In genomic region chr8:13644155-13644554, GRCm38 (mm10) we compare ENCODE assay signal across 8 mouse cellular contexts. TPM values are rescaled to one million over a fixed set of nuclear protein-coding genes. Genes with fewer than 3 reads are reported as not detected.
DNase-seq lines count a peak whose midpoint lies in the region; ATAC-seq and TF ChIP-seq lines count a peak whose summit lies in the region.

No protein-coding gene starts in this region.

- H3K4me2 ChIP-seq in forebrain, embryonic 12.5 days = no peak overlapping the region
- no peak overlapping the region for H3K4me2 ChIP-seq in liver, embryonic 13.5 days

- no peak overlapping the region for H3K4me3 ChIP-seq in C2C12 (ENCODE audit: insufficient read depth, poor library complexity, severe bottlenecking)
- no peak overlapping the region for H3K4me3 ChIP-seq in forebrain, embryonic 12.5 days (replicated peaks)
- no peak overlapping the region for H3K4me3 ChIP-seq in hindbrain, embryonic 10.5 days
- H3K4me3 ChIP-seq in liver, embryonic 13.5 days (replicated peaks) = no peak overlapping the region

- H3K27ac ChIP-seq in forebrain, embryonic 12.5 days = 0 out of 2 replicates have a peak overlapping the region, but pooled peaks have one; percentile 42
- peak overlapping the region; percentile 75 for H3K27ac ChIP-seq in hindbrain, embryonic 10.5 days
- H3K27ac ChIP-seq in liver, embryonic 13.5 days = peak overlapping the region; percentile 39; the same call in 1 of the 2 replicates

- WGBS in forebrain, embryonic 12.5 days = 13% methylated on average over 6 of the region's 6 CpGs
- WGBS in hindbrain, embryonic 10.5 days = 8% methylated on average over 6 of the region's 6 CpGs
- 35% methylated on average over 6 of the region's 6 CpGs for WGBS in liver, embryonic 13.5 days (ENCODE audit: insufficient replicate concordance)

- peak overlapping the region; percentile 41 for H3ac ChIP-seq in C2C12 (ENCODE audit: control insufficient read depth, insufficient read length, low read depth)

- no peak for ATAC-seq in forebrain, embryonic 12.5 days (ENCODE audit: low FRiP score)
- ATAC-seq in liver, embryonic 13.5 days (ENCODE audit: low read depth) = no peak

- peaks cover 78% of the 10 kb centered on the region for H3K79me3 ChIP-seq in C2C12 (ENCODE audit: low read depth)

- no peak for TF ChIP-seq CTCF in C2C12 (IDR thresholded peaks at IDR 0.05; ENCODE audit: control insufficient read depth, insufficient read depth, insufficient read length)

- peak; percentile 57 to 59 for DNase-seq in cerebellum, adult 18-20 months
- no peak for DNase-seq in cerebellum, adult 11-12 months
- peak; percentile 26 for DNase-seq in hindbrain, embryonic 10.5 days (ENCODE audit: low spot score)
- no peak for DNase-seq in liver, embryonic 13.5 days
- peak; percentile 74 to 80 for DNase-seq in right cerebral cortex, postnatal 10 days (ENCODE audit: low spot score in 2 of 2)
- DNase-seq in thymus, postnatal 14 days = no peak

- H3K4me1 ChIP-seq in forebrain, embryonic 12.5 days = peaks cover 40% of the 10 kb centered on the region
- H3K4me1 ChIP-seq in hindbrain, embryonic 10.5 days (replicated peaks) = peaks cover 63% of the 10 kb centered on the region
- H3K4me1 ChIP-seq in liver, embryonic 13.5 days (replicated peaks) = peaks cover 41% of the 10 kb centered on the region

- H3K9me3 ChIP-seq in forebrain, embryonic 12.5 days = no peaks in the 10 kb centered on the region
- H3K9me3 ChIP-seq in hindbrain, embryonic 10.5 days = no peaks in the 10 kb centered on the region
- no peaks in the 10 kb centered on the region for H3K9me3 ChIP-seq in liver, embryonic 13.5 days (replicated peaks)

- peaks cover 97% of the 10 kb centered on the region for H3K79me2 ChIP-seq in C2C12 (ENCODE audit: control insufficient read depth, insufficient read depth)

- H3K36me3 ChIP-seq in C2C12 (ENCODE audit: control insufficient read depth, insufficient read depth) = peaks cover 21% of the 10 kb centered on the region
- H3K36me3 ChIP-seq in forebrain, embryonic 12.5 days (replicated peaks) = no peaks in the 10 kb centered on the region
- H3K36me3 ChIP-seq in hindbrain, embryonic 10.5 days = no peaks in the 10 kb centered on the region
- H3K36me3 ChIP-seq in liver, embryonic 13.5 days = no peaks in the 10 kb centered on the region

- no peak overlapping the region for H3K9ac ChIP-seq in forebrain, embryonic 12.5 days
- no peak overlapping the region for H3K9ac ChIP-seq in liver, embryonic 13.5 days

- H3K27me3 ChIP-seq in C2C12 (ENCODE audit: control insufficient read depth, insufficient read depth, insufficient read length) = no peaks in the 10 kb centered on the region
- no peaks in the 10 kb centered on the region for H3K27me3 ChIP-seq in forebrain, embryonic 12.5 days
- H3K27me3 ChIP-seq in hindbrain, embryonic 10.5 days (ENCODE audit: insufficient read depth, poor library complexity, severe bottlenecking) = no peaks in the 10 kb centered on the region
- H3K27me3 ChIP-seq in liver, embryonic 13.5 days = no peaks in the 10 kb centered on the region

TF ChIP-seq in C2C12, 6 proteins besides CTCF, POLR2A, EP300 and RAD21:
- TF ChIP-seq FOSL1 (IDR thresholded peaks at IDR 0.05; ENCODE audit: insufficient read depth, low read length, poor library complexity, severe bottlenecking) (no peak), MYOG (IDR thresholded peaks at IDR 0.05; ENCODE audit: control insufficient read depth, extremely low read depth, insufficient read length) (no peak), MYOD1 (IDR thresholded peaks at IDR 0.05; ENCODE audit: control insufficient read depth, insufficient read length, low read depth) (no peak), MAX (IDR thresholded peaks at IDR 0.05) (no peak), USF1 (IDR thresholded peaks at IDR 0.05; ENCODE audit: low read depth) (no peak), CEBPB (IDR thresholded peaks at IDR 0.05; ENCODE audit: low read depth) (peak; percentile 64)

RNA-seq across cellular contexts. Expression of gene Rasa3, which starts 33.2 kb away (rescaled TPM):
- 67.0 TPM for polyA plus RNA-seq in C2C12 (2012; fragmentation: generic; extraction: Trizol)
- polyA plus RNA-seq in forebrain, embryonic 12.5 days (2016; fragmentation: Nextera tagmentation; extraction: Ambion mirVana) = 24.6 and 26.9 TPM in 2 replicates
- polyA plus RNA-seq in hindbrain, embryonic 10.5 days (2016; fragmentation: Nextera tagmentation; extraction: Ambion mirVana) = 28.8 and 31.8 TPM in 2 replicates
- 15.9 and 19.1 TPM in 2 replicates for polyA plus RNA-seq in liver, embryonic 13.5 days (2015; fragmentation: Nextera tagmentation; extraction: Ambion mirVana)

Comparison
In these comparisons a context has a peak if more than half of its experiments do, and no peak if none do; other contexts are left out.
1. DNase-seq: peak in cerebellum, adult 18-20 months (2 of 2), hindbrain, embryonic 10.5 days (single experiment) and right cerebral cortex, postnatal 10 days (2 of 2); none in cerebellum, adult 11-12 months (single experiment), liver, embryonic 13.5 days (single experiment) and thymus, postnatal 14 days (single experiment).
2. Peak in every context shown above with its lines, with median percentiles within 50 percentile points of each other: H3K27ac ChIP-seq.